7 mouse cellular contexts compared by ENCODE assay signal in genomic region chr7:144738357-144738798, GRCm38 (mm10). TPM values are rescaled to one million over a fixed set of nuclear protein-coding genes. Genes with fewer than 3 reads are reported as not detected.
DNase-seq lines count a peak whose midpoint lies in the region; ATAC-seq and TF ChIP-seq lines count a peak whose summit lies in the region.

No protein-coding gene starts in this region.

- H3K36me3 ChIP-seq in thymus, adult 2 months (ENCODE audit: control insufficient read depth, insufficient read depth, low read length), result no peaks in the 10 kb centered on the region
- H3K36me3 ChIP-seq in heart, embryonic 14.5 days (ENCODE audit: control insufficient read depth, insufficient read depth, low read length), result no peaks in the 10 kb centered on the region
- H3K36me3 ChIP-seq in liver, embryonic 11.5 days (ENCODE audit: control insufficient read depth, insufficient read depth, low read length), result no peaks in the 10 kb centered on the region
- H3K36me3 ChIP-seq in stomach, embryonic 15.5 days, result no peaks in the 10 kb centered on the region

- TF ChIP-seq POLR2A in thymus, adult 2 months (IDR thresholded peaks at IDR 0.05; ENCODE audit: control insufficient read depth, extremely low read depth, insufficient read depth, low read length, poor library complexity), result no peak

- no peaks in the 10 kb centered on the region for H3K27me3 ChIP-seq in thymus, adult 2 months (ENCODE audit: control insufficient read depth, insufficient read depth, low read length)
- H3K27me3 ChIP-seq in heart, embryonic 14.5 days (ENCODE audit: control insufficient read depth, insufficient read depth, low read length), result peaks cover 37% of the 10 kb centered on the region
- H3K27me3 ChIP-seq in liver, embryonic 11.5 days (replicated peaks; ENCODE audit: control insufficient read depth, insufficient read depth, low read length), result peaks cover 35% of the 10 kb centered on the region
- no peaks in the 10 kb centered on the region for H3K27me3 ChIP-seq in stomach, embryonic 15.5 days (replicated peaks)

- DNase-seq in thymus, postnatal 4 days, result peak; percentile 13
- no peak for DNase-seq in thymus, adult 2 months
- peak; percentile 54 for DNase-seq in liver, embryonic 11.5 days (ENCODE audit: low spot score)
- DNase-seq in frontal cortex, postnatal 14 days (ENCODE audit: low spot score in 2 of 2), result no peak

- no peaks in the 10 kb centered on the region for H3K4me1 ChIP-seq in thymus, adult 2 months (replicated peaks; ENCODE audit: control insufficient read depth, insufficient read depth, low read length)
- peaks cover 10 to 12% of the 10 kb centered on the region in 2 experiments for H3K4me1 ChIP-seq in heart, embryonic 14.5 days (ENCODE audit: control insufficient read depth in 2 of 2, insufficient read depth in 2 of 2, low read length in 2 of 2)
- peaks cover 40% of the 10 kb centered on the region for H3K4me1 ChIP-seq in liver, embryonic 11.5 days (replicated peaks; ENCODE audit: control insufficient read depth, insufficient read depth, low read length)
- peaks cover 41% of the 10 kb centered on the region for H3K4me1 ChIP-seq in stomach, embryonic 15.5 days

- peak; percentile 19; the same call in 1 of the 2 replicates for ATAC-seq in heart, embryonic 14.5 days (ENCODE audit: insufficient number of reproducible peaks, insufficient read depth, low FRiP score, low read depth)
- peak; percentile 69 for ATAC-seq in liver, embryonic 11.5 days (replicated peaks; ENCODE audit: low FRiP score)
- ATAC-seq in stomach, embryonic 15.5 days (ENCODE audit: insufficient read depth, low FRiP score, low read depth), result peak; percentile 45; the same call in 1 of the 2 replicates
- ATAC-seq in cerebellum, adult (ENCODE audit: insufficient number of reproducible peaks, low FRiP score, low TSS enrichment), result no peak

- H3K9me3 ChIP-seq in heart, embryonic 14.5 days (ENCODE audit: control insufficient read depth, low read length), result no peaks in the 10 kb centered on the region
- no peaks in the 10 kb centered on the region for H3K9me3 ChIP-seq in liver, embryonic 11.5 days (ENCODE audit: control insufficient read depth, low read length)
- no peaks in the 10 kb centered on the region for H3K9me3 ChIP-seq in stomach, embryonic 15.5 days

- no peak overlapping the region for H3K4me3 ChIP-seq in thymus, adult 2 months (ENCODE audit: control insufficient read depth, insufficient read depth, low read length)
- H3K4me3 ChIP-seq in heart, embryonic 14.5 days (ENCODE audit: control insufficient read depth in 1 of 2, insufficient read depth in 1 of 2, low read depth in 1 of 2, low read length in 2 of 2), result peak overlapping the region; percentile 29 to 33
- H3K4me3 ChIP-seq in liver, embryonic 11.5 days (ENCODE audit: low read depth, low read length), result peak overlapping the region; percentile 55
- H3K4me3 ChIP-seq in stomach, embryonic 15.5 days (replicated peaks), result peak overlapping the region; percentile 48

- 3% methylated on average over 33 of the region's 33 CpGs for WGBS in thymus, adult 2 months
- under 1% methylated on average over 33 of the region's 33 CpGs for WGBS in heart, embryonic 14.5 days
- WGBS in liver, embryonic 11.5 days, result 1% methylated on average over 28 of the region's 33 CpGs
- 2% methylated on average over 33 of the region's 33 CpGs for WGBS in stomach, embryonic 15.5 days

- no peak for TF ChIP-seq CTCF in thymus, adult 2 months (IDR thresholded peaks at IDR 0.05; ENCODE audit: borderline replicate concordance, control insufficient read depth, extremely low read depth, insufficient read depth, low read length, poor library complexity)

- no peak overlapping the region for H3K27ac ChIP-seq in thymus, adult 2 months (ENCODE audit: control insufficient read depth, insufficient read depth, low read length)
- no peak overlapping the region for H3K27ac ChIP-seq in heart, embryonic 14.5 days (replicated peaks in 1 of 2; ENCODE audit: control insufficient read depth in 1 of 2, insufficient read depth in 1 of 2, low read depth in 2 of 2, low read length in 2 of 2)
- H3K27ac ChIP-seq in liver, embryonic 11.5 days (ENCODE audit: low read depth, low read length), result peak overlapping the region; percentile 16
- H3K27ac ChIP-seq in stomach, embryonic 15.5 days, result peak overlapping the region; percentile 48; the same call in 1 of the 2 replicates

- peak overlapping the region; percentile 73 for H3K4me2 ChIP-seq in heart, embryonic 14.5 days (ENCODE audit: low read length)
- H3K4me2 ChIP-seq in liver, embryonic 11.5 days, result peak overlapping the region; percentile 73
- peak overlapping the region; percentile 87 for H3K4me2 ChIP-seq in stomach, embryonic 15.5 days

- peak overlapping the region; percentile 51; the same call in 1 of the 2 replicates for H3K9ac ChIP-seq in heart, embryonic 14.5 days (ENCODE audit: low read length)
- peak overlapping the region; percentile 60 for H3K9ac ChIP-seq in liver, embryonic 11.5 days (ENCODE audit: low read depth, low read length)
- H3K9ac ChIP-seq in stomach, embryonic 15.5 days, result peak overlapping the region; percentile 39; the same call in 1 of the 2 replicates

RNA-seq across cellular contexts. Expression of gene Ano1, which starts 13.4 kb away (rescaled TPM):
- polyA plus RNA-seq in thymus, adult 2 months (2012; rRNA removed), result 2.8 and 3.7 TPM in 2 replicates
- 7.3 and 7.5 TPM in 2 replicates for polyA plus RNA-seq in heart, embryonic 14.5 days (2014; fragmentation: Nextera tagmentation; extraction: Ambion mirVana)
- 10.2 and 13.2 TPM in 2 replicates for polyA plus RNA-seq in liver, embryonic 11.5 days (2014; fragmentation: Nextera tagmentation; extraction: Ambion mirVana)
- 47.6 and 48.8 TPM in 2 replicates for polyA plus RNA-seq in stomach, embryonic 15.5 days (2015; fragmentation: Nextera tagmentation; extraction: Ambion mirVana)

Comparison
In these comparisons a context has a peak if more than half of its experiments do, and no peak if none do; other contexts are left out.
1. DNase-seq: peak in thymus, postnatal 4 days (single experiment) and liver, embryonic 11.5 days (single experiment); none in thymus, adult 2 months (single experiment) and frontal cortex, postnatal 14 days (0 of 2).
2. H3K27ac ChIP-seq: peak in liver, embryonic 11.5 days (single experiment) and stomach, embryonic 15.5 days (single experiment); none in thymus, adult 2 months (single experiment) and heart, embryonic 14.5 days (0 of 2).
3. Peak in every context shown above with its lines, with median percentiles within 50 percentile points of each other: H3K4me2 ChIP-seq and H3K9ac ChIP-seq.